Mouse (Mus musculus): ENCODE data around the gene Cdkn2a. TPM values are rescaled to one million over a fixed set of nuclear protein-coding genes. Genes with fewer than 3 reads are reported as not detected.

Gene Cdkn2a
- 1 to 10 TPM in 1 of 3 experiments, not detected in 2; 3.8 TPM for polyA plus RNA-seq (2017; shearing (Covaris generic))

DNA sequence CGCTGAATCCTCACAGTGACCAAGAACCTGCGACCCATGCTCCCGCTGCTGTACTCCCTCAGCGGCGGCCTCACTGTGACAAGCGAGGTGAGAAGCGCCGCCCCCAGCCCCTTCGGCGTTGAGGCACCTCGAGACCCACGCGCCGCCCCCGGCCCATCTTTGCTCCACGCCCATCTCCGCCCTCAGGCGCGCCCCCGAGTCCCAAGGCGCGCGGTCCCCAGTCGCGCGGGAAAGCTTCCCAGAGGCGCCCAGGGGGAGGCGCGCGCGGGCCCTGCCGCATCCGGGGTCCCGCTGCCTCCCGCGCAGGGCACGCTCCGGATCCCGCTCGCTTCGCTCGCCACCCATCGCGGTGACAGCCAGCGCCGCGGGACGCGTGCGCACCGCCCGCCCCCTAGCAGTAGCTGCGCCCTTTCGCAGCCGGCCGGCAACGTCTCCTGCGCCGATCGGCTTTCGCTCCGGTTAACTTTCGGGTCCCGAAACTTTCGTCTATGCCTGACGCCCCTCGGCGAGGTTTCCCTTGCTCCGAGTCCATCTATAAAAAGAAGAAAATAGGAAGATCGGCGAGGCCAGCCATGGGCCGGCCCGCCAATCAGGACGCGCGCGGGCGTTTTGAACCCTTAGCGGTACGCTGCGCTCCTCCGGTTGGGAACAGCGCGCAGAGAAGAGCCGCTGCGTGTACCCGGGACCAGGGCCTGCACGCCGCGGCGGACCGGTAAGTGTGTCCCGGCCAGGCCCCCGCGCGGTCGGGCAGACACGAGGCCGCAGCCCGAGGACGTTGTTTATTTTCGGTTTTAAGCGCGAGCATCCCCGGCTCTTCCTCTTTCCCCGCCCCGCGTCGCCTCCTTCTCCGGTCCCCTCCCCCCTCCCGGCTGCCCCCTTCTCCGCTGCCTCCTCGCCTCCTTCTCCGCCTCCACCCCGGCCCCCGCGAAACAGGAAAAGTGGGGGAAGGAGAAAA is at the start of gene Cdkn2a:
TSS of gene Cdkn2a (minus strand) at position 168 of the 955 bp plus-strand sequence.
- peak; percentile 86 for ATAC-seq

DNA sequence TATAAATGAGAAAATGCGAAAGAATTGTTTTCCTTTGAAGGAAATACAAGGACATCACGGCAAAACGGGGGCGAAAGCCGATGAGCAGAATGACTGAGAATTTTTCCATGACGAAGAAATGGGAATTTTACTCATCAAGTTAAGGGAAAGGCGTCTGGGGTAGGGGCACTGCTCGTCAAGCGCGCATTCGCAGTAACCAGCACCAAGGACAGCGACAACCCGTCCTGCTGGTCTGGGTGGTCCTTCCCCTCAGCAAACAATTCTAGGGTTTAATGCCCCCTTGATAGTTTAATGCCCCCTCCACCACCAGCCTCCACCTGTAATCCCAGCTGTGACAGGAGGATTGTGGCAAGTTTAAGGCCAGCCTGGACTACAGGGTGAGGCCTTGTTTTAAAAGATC is 19.0 kb upstream of the Cdkn2a start:
- ATAC-seq: no peak

DNA sequence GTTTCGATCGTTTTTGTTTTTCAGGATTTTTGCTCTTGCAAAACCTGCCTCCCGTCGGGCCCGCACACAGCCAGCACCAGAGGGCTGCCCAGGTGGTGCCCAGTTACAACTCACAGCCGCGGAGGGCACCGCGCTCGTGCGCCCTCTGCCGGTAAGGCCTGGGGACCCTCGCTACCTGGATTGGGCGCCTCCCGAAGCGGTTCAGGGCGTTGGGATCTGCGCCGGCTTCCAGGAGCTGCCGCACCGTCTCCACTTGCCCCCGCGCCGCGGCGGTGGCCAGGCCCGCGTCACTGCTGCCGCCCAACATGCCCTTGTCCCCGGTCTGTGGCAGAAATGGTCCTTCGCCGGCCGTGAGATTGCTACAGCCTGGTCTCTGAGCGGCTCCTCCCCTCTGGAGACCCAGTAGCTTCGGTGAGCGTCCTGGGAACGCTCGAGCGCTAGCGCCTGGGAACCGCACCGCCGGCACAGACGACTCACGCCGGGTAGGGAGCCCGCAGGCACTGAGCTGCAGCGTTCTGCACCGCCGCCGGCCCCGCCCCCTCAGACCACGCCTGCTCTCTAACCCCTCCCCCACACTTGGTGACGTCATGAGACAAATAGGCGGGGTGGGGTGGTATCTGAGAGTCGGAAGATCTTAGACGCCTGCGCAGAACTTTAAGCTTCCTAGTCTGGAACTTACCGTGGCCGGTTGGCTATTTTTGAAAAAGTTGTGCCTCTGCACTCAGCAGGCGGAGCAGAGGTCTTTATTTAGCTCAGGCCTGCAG is 16.2 kb upstream of the Cdkn2a start, which contains the start of gene Cdkn2b:
TSS of gene Cdkn2b (minus strand) at position 549 of the 764 bp plus-strand sequence.
- ATAC-seq: peak; percentile 90

DNA sequence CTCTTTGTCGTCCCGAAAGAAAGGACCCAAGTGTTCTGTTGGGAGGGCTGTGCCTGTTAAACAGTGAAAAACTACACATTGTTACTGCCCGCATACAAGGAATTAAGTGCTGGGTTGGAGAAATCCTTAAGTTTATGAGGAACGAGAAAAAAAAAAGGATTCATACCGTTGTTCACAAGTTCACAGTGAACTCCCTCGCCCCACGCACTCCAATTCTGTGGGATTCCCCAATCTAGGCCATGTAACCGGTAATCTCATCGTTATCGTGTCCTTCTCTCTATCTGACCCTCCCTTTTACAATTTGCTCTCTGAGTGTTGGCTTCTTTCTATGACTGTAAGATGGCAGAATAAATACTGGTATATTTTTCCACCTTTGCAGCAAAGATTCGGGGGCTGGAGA is 15.5 kb upstream of the Cdkn2a start:
- ATAC-seq: no peak

DNA sequence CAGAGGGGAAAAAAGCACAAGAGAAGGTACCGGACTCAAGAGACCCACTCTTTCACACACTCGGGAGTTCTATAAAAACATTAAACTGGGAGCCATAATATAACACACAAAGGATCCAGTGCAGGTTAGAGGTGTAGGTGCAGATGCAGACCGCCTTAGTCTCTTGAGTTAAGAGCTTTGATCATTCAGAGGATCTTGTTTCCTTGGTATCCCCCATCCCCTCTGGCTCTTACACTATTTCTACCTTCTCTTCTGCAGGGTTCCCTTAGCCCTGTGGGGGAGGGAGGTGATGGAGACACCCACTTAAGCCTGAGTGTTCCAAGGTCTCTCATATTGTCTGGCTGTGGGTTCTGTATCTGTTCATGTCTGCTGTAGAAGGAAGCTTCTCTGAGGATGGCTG is 13.5 kb upstream of the Cdkn2a start:
- ATAC-seq: no peak

DNA sequence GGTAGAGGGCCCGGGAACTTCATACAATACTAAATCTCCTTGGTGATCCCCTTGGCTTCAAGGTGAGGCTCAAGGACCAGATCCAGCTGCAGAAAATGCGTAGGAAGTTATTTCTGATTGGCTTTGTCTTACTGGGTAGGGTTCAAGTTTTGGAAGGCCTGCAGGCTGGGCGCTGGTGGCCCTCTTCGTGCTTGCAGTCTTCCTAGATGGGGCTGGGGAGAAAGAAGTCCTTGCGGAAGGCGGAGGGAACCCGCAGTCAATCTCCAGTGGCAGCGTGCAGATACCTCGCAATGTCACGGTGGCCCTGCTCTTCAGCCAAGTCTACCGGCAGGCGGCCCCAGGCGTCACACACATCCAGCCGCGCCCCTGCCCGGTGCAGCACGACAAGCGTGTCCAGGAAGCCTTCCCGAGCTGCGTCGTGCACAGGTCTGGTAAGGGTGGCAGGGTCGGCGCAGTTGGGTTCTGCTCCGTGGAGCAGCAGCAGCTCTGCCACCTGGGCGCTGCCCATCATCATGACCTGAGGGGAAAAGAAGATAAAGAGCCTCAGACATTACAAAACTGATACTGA is 12.4 kb upstream of the Cdkn2a start:
- ATAC-seq: no peak

DNA sequence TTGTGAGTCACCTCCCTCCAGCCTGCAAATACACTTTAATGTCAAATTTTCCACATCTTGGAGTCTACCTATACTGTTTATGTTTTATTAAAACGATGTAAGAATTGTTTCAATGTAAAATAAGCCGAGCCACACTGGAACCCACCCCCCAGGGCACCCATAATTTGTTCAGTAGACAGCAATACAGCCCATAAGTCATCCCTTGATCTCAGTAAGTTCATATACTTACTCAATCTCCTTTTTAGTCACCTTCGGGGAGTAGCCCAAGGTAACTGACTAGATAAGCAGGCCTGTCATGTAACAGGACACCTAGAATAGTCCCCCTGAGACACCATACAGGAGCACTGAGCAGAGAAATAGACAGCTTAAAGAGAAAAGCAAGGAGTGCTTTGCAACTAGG is 11.2 kb upstream of the Cdkn2a start:
- no peak for ATAC-seq

DNA sequence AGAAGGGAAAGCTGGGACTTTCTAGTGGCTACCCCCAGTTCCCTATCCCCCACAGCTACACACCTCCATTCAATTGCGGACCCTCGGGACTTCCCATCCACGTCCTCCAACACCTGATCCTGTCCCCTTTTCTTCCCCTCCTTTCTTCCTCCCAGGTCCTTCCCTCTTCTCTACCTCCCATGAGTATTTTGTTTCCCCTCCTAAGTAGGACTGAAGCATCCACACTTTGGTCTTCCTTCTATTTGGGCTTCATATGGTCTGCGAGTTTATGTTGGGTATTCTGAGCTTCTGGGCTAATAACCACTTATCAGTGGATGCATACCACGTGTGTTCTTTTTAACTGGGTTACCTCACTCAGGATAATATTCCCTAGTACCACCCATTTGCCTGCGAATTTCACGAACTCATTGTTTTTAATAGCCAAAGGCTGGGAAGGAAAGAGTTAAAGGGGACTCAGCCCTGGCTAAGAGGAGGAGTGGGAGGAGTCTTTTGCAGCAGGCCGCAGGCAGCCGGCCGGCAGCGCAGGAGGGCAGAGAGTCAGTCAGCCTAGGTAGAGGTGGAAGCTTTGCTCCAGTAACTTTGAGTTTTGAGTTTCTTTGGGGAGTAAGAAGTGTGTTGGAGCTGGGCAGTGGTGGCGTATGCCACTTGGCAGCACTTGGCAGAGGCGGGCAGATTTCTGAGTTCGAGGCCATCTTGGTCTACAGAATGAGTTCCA is 9.0 kb upstream of the Cdkn2a start:
- no peak for ATAC-seq

DNA sequence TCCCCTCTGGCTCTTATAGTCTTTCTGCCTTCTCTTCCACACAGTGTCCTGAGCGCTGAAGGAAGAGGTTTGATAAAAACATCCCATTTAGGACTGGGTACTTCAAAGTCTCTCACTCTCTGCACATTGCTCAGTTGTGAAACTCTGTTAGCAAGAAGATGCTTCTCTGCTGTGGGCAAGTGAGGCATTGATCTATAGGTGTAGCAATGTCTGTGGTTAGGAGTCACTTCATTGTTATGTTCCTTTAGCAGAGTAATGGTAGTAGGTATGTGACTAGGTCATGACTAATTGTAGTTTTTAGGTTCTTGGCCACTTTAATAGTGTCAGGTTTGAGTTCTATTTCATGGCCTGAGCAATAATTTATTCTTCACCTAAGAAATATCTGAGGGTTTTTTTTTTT is 7.7 kb upstream of the Cdkn2a start:
- no peak for ATAC-seq

DNA sequence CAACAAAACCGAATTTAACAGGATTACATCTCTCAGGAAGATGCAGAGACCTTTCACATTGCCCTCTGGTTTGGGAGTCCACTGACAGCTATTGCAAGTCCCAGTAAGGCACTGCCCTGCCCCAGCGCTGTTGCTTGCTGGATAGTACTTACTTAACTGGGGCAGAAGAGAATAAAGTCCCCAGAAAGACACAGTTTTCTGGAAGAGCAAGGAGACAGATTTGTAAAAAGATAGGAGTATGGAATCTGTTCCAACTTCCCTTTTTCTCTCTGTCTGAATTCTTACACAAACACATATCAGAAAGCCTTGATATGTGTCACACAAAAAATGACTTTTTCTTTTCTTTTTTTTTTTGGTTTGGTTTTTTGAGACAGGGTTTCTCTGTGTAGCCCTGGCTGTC is 5.3 kb upstream of the Cdkn2a start:
- no peak for ATAC-seq

DNA sequence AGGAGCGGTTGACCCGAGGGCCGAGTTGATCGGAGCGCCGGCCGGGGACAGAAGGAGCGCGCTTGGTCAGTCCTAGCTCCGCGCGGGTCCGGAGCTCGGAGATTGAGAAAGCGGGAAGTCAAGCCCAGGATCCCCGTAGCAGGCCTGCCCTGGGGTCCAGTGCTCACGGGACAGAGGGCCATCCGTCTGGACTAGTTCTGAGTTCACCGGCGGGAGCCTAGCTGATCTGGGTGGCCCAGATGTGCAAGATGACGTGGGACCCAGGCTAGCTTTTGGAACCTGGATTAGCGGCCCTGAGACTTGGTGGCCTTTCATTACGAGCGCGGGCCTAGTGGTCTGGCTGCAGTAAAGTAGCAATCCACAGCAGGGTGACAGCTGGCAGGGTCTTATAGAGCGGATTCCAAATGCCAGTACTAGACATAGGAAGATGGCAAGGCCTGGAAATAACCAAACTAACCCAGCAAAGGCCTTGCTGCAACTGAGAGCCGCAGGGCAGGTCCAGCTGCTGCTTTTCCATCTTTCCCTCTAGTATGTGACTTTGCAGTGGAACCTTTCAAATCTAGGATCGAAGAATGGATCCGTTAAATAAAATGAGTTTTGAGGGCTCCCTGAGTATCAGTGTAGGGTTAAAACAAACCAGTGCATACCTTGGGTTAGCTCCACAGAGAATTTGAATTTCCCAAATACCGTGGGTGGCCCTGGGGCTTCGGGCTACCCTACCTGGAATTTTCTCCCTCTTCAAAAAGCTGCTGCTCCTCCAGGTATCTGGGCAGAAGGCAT is 1.2 kb upstream of the Cdkn2a start:
- no peak for ATAC-seq

DNA sequence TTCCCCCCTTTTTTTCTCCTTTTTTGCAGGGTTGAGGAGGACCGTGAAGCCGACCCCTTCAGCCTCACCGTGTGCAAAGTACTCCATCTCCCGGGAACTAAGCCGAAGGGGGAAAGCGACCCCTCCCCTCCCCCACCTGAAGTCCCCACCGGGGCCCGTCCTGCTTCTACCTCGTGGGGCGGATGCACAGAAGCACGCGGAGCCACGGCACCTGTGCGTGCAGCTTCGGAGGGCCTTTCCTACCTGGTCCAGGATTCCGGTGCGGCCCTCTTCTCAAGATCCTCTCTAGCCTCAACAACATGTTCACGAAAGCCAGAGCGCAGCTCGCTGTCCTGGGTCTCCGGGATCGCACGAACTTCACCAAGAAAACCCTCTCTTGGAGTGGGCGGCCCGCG is 365 bp downstream of the Cdkn2a start:
- no peak for ATAC-seq

DNA sequence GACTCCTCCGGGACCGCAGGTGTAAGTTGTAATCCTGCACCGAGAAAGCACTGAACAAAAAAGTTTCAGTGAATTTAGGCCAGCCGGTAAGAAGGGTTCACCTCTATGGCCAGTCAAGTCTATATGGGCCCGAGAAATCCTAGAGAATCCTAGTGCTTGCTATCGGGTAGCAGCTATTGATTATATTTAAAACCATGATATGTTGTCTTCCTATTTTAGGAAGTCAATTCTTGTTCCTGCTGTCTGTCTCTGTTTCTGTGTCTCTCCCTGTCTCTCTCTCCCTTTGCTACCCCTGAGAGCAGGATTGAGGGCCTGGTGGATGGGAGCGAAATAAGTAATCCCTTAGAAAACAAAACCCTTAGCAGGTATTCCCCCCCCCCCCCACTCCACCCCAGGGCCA is 937 bp downstream of the Cdkn2a start:
- no peak for ATAC-seq

DNA sequence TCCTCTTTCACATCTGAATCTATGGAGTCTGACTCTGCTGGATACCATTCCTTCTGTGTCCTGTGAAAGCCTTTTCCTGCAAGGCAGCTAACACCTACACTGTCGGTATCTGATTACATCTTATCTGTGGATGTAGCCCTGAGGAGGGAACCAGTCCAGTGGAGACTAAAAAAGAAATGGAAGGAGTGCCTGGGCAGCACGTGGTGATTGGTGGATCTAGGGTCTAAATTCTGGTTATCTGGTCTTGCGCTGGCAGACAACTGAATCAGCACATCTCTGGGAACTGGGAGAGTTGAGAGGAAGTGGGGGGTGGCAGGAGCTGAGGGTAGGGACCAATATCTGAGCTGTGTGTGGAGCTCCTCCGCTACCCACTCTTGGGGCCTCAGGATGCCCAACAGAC is 5.4 kb downstream of the Cdkn2a start:
- no peak for ATAC-seq

DNA sequence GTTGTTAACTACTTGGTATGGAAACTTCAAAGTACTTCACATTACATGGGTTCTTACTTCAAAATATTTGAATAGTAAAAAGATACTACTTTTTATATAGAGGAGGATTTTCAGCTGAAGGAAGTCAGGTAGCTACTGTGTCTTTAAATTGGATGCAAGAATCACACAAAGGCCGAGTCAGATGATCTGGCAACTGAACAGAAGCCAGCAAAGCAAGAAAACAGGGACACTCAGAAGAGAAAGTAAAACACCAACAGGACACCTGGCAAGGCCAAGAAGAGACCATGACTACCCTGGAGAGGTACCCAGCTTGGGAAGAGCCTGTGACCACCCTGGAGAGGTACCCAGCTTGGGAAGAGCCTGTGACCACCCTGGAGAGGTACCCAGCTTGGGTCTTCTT is 7.9 kb downstream of the Cdkn2a start:
- ATAC-seq: no peak

DNA sequence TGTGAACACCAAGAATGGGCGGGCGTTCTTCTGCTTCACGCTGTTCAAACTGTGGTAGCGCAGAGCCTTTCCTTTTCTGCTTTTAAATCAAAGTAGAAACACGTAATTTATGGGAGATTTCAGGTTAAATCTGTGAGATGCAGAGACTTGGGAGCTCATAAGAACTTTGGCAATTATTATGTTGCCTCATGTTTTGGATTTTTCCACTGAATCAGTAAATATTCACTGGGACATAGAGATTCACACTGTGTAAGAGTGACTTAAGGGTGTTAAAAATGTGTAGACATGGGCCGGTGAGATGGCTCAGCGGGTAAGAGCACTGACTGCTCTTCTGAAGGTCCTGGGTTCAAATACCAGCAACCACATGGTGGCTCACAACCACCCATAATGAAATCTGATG is 8.8 kb downstream of the Cdkn2a start:
- peak; percentile 14 for ATAC-seq

DNA sequence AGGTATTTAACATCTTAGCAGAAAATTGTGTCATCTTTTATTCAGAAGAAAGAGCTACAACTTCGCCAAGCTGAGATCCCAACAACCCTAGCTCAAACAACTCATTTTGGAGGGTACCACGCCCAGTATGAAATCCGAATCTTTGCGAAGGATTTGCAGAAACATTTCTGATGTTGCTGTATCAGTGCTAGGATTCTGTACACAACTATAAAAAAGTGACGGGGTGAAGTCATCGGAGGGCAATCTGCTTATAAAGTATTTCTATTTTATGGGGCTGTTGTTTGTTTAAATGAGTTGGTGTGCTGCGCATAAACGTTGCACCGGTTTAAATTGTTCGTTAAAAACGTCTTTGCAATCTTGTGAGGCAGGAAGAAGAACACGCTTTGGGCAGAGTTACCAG is 11.8 kb downstream of the Cdkn2a start:
- ATAC-seq: no peak

DNA sequence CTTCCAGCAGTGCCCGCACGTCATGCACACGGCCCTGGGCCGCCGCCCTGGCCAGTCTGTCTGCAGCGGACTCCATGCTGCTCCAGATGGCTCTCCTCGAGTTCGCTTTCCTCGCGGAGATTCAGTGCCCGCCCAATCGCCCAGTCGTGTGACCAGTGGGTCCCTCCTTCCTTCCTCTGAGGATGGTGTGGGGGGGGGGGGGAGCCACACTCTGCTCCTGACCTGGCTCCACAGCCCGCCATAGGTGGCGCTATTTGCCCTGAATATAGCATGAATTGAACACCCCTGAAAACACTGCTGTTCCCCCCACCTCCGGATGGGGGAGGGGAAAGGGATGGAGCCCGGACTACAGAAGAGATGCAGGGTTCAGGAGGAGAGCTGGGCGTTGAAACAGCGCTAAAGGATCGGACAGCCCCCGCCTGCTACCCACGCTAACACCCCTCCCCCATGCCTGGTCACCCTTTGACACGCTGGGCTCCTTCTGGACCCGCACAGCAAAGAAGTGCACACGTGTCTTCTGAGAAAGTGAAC is 12.4 kb downstream of the Cdkn2a start:
- peak; percentile 26 for ATAC-seq

DNA sequence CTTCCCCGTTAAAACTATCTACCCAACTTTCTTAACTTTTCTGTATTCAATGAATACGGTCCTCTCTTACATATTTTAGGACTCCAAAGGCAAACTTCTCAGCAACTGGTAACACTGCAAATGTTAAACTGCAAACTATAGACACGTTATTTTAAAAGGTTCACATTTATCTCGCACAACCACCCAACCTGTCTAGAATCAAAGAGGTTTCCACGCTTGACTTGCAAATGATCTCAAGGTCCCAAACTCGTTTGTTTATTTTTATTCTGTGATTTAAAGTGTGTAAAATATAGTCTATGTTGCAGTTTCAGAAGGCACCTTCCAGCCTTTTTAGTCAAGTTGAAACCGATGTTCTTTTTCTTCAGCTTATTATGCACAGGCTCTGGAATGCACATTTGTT is 13.2 kb downstream of the Cdkn2a start:
- no peak for ATAC-seq

DNA sequence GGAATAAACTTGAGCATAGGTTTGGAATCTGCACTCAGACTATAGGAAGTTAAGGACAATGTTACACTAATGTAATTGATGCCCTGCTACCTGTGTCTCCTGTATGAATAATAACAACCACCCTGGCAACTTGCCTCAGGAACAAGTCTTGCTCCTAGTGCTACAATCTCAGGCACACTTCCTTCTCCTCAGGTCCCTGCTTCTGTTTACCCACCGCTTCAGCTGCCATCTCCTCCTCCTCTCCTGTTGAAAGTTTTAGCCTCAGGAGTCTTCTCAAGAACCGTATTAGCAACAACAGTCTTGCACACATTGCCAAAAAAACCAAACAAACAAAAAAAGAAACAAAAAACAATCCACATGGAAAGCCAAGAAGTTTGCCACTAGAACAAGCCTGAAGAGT is 14.8 kb downstream of the Cdkn2a start:
- ATAC-seq: no peak

DNA sequence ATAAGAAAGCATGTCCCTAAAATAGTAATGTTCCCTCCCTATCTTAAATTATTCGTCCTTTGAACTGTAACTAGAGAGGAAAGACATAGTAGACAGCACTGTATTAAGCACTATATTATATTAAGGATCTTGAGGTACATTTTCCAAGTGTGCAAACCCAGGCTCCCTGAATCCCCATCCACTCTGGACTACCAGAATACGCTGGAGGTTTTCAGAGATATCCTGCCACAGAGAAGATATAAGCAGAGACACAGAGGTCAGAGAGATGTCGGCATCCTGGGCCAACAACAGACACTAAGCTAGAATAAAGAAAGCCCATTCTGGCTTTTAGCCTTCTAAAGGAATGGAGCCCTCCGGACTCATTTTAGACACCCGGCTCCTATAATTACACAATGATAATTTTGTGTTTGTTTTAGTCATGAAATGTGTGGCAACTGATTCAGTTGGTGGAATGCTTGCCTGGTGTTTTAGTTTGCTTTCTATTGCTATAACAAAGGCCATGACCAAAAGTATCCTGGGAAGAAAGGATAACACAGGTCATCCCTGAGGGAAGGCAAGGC is 17.0 kb downstream of the Cdkn2a start:
- no peak for ATAC-seq
